Mouse (Mus musculus) splenic B cell, adult 2 months (primary cell): ENCODE results near the gene Ube2g1.

Source experiments
- DNase-seq: peaks from one replicate; pipeline ENCODE4 v3.0.0-alpha.2; 2011; ENCODE audit warnings: low read depth, low spot score
- H3K27me3 ChIP-seq: 2 replicates; pipeline ENCODE4 v1.6.1; 2012; ENCODE audit warnings: mild to moderate bottlenecking, low read length, moderate library complexity, mixed read lengths; ENCODE audit not compliant: control insufficient read depth, poor library complexity, insufficient read depth, severe bottlenecking
- H3K36me3 ChIP-seq: 2 replicates; pipeline ENCODE4 v1.6.1; 2012; ENCODE audit warnings: mild to moderate bottlenecking, low read length, moderate library complexity, mixed read lengths; ENCODE audit not compliant: control insufficient read depth, poor library complexity, insufficient read depth, severe bottlenecking

Gene Ube2g1

DNA sequence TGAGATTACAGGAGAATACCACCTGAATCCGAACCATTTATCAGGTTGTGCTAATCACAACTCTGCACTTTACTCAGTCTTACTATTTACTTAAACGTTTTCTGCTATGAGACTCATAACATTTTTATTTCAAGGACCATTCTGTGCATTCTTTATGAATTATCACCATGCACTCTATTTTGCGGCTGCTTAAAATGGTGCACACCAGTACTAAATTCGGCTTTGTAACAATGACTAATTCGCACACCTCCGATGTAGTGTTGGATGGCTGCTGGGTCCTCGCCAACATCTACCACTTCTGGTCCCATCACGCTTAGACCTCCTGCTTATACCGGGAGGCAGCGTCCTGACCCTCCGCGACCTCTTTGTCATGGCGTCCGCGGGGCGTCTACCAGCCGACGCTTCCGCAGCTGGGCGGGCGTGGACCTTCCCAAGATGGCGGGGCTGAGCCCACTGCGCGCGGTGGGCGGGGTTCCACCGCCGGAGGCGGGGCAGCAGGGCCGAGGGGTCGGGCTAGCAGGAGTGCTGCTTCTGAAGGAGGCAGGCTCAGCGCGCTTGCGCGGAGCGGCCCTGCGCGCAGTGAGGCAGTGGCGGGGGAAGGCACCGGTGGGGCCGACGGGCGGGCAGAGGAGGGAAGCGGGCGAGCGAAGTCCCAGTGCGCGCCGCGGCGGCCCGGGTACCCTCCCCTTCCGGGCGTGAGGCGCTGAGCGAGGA, at the start of gene Ube2g1:
Gene Ube2g1, plus strand, starts transcription at position 590 of the 714 bp plus-strand sequence.
- peak; percentile 99 for DNase-seq

DNA sequence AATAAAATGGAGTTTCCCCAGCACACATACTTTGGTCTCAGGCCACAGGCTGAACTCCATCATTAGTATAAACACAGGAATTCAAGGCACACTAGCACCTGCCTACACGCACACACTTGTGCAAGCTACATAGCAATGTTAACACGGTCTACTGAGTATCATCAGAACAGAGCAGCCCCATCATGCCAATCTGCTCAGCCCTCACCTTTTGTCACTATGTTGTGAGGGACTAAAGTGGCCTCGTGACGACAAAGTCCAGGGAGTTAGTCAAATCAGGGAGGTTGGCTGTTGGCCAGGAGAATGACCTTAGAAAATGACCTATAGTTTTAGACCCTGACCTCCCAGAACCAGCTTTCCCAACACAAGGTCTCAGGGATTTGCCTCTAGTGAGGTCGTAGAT, 48.9 kb upstream of the Ube2g1 start:
- Histone ChIP-seq H3K36me3 (no peaks in the 10 kb centered on the region), H3K27me3 (no peaks in the 10 kb centered on the region)
- DNase-seq, result no peak

More for the DNA sequence above, at the start of gene Ube2g1:
- H3K27me3 ChIP-seq, result no peaks in the 10 kb centered on the region
- no peaks in the 10 kb centered on the region for H3K36me3 ChIP-seq

DNA sequence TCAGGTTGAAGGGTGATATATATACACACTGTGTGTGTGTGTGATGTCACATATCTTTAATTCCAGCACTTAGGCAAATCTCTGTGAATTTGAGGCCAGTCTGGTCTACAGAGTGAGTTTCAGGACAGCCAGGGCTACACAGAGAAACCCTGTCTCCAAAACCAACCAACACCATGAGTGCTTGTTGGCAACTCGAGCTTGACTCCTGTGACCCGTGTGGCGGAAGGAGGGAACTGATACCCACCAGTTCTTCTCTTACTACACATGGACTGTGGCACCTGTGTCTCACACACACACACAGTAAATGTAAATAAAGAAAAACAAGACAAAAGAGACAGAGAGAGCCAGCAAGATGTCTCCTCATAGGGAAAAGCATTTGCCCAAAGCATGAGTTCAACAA, 46.4 kb upstream of the Ube2g1 start:
- Histone ChIP-seq H3K36me3 (no peaks in the 10 kb centered on the region), H3K27me3 (no peaks in the 10 kb centered on the region)
- DNase-seq, result peak; percentile 67

DNA sequence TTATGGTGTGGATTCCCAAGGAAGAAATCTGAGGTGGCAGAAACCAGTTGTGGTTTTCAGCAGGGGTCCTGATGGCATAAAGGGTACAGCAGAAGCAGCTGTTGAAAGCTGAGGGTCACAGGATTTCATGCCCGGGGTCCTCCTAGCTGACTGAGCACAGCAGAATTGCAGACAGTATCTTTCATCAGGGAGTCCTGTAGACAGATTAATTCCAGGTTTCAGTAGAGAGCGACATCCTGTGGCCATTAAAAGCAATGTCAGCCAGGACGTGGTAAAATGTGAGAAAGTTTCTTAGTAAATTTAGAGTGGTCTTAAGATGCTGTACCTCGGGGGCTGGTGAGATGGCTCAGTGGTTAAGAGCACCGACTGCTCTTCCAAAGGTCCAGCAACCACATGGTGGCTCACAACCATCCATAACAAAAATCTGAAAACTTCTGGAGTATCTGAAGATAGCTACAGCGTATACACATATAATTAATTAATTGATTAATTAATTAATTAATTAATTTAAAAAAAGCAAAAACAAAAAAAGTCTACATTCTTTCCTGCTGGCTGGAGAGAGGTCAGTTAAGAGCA, 42.8 kb upstream of the Ube2g1 start:
- Histone ChIP-seq H3K27me3 (no peaks in the 10 kb centered on the region), H3K36me3 (no peaks in the 10 kb centered on the region)
- DNase-seq, result peak; percentile 80

DNA sequence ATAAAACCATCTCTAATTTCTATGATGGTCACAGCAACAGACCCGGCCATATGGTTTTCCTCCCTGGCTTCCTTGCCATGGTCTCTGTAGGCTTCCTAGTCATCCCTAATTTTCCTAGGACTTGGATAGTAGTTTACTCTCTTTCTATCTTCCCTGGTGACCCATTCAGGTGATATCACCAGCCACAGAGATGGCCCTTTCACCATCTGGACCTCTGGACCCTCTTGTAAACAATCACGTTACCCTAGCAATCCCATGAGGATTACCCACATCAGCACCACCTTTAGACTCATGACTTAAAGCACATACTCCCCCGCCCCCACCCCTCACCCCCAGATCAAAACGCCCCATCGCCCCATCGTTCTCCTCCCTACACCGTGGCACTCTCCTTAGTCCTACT, 40.8 kb upstream of the Ube2g1 start:
- Histone ChIP-seq H3K36me3 (no peaks in the 10 kb centered on the region), H3K27me3 (no peaks in the 10 kb centered on the region)
- DNase-seq, result no peak

DNA sequence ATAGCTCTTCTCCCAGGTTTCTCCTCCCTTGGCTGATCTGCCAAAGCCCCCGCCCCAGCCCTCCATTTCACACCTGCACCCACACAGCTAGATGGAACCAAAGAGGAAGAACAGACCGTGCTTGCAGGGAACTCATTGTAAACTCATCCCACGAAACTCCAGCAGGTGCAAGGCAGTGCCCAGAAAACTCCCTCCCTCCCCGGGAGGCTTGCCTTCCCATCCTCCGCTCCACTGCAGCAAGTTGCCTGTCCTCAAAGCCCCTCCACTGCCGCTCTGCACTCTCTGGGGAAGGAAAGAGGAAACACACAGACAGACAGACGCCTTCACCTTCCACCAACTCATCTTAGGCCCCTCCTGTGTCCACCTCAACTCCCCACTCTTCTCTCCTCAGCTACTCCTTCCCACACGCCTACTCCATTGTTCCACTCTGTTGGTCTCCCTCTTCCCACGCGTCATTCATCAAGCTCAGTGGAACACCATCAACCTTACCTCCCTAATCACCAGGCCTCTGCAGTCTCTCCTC, 40.2 kb upstream of the Ube2g1 start:
- DNase-seq, result no peak
- no peaks in the 10 kb centered on the region for H3K27me3 ChIP-seq
- H3K36me3 ChIP-seq, result no peaks in the 10 kb centered on the region

DNA sequence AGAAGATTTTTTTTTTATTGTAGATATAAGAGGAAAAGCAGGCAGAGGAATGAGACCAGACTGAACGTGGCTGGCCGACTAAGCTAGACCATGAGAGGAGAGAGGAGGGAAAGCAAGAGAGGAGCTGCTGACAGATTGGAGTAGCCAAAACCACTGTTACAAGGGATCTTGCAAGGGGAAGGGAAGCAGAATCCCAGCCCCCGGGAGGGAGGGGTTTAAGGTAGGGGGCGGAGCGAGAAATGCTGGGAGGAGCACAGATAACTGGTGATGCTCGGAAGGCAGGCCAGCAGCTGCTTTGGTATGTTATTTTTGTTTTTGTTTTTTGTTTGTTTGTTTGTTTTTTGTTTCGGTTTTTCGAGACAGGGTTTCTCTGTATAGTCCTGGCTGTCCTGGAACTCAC, 38.0 kb upstream of the Ube2g1 start:
- H3K27me3 ChIP-seq, result no peaks in the 10 kb centered on the region
- DNase-seq, result no peak
- H3K36me3 ChIP-seq, result no peaks in the 10 kb centered on the region

DNA sequence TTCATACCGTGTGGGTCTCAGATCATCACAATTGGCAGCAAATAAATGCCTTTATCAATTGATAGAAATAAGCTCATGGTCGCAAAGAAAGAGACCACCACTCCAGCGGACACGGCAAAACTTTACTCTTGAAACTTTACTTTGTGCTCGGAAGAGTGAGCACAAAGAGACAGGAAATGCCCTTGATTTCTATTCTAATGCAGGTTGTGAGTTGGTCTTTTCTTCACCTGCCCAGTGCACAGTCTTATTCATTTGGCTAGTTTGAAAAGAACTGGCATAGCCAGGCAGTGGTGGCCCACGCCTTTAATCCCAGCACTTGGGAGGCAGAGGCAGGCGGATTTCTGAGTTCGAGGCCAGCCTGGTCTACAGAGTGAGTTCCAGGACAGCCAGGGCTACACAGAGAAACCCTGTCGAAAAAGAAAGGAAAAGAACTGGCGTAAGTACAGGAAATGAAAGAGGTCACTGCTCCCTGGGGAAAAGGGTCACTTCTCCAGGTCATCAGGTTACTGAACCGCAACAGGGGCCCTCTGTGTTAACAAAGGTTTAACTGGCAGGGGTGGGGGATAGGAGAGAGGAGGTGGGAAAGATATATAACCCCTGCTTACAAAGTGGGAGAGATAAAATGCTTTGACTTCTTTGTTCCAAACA, 37.3 kb upstream of the Ube2g1 start:
- Histone ChIP-seq H3K27me3 (no peaks in the 10 kb centered on the region), H3K36me3 (no peaks in the 10 kb centered on the region)
- no peak for DNase-seq

DNA sequence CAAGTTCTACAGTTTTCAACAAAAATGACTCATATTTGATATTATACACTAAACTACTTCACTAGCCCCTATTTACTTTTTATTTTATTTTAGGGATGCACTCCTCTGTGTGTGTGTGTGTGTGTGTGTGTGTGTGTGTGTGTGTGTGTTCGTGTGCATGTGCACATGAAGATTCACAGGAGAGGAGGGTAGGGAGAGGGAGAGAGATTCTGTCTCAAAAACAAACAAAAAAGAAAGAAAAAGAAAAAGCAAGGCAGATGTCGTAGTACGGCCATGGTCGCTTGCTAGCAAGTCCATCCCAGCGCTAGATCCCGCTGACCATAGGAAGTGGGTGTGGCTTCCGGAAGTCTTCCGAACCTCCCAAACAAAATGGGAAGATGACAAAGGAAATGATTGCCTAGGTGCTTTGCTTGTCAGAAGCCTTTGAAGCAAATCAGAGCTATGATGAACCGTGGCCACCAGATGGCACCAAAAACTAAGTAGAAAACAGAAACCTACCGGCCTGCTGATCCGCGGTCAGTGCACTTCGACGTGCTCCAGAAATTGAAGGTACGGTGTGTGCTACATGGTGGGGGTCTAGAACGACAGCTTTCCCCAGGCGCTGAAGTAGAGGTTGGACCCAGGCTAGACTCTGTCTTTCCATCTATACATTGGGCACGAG, 36.6 kb upstream of the Ube2g1 start:
- H3K36me3 ChIP-seq, result no peaks in the 10 kb centered on the region
- peak; percentile 90 for DNase-seq
- no peaks in the 10 kb centered on the region for H3K27me3 ChIP-seq

DNA sequence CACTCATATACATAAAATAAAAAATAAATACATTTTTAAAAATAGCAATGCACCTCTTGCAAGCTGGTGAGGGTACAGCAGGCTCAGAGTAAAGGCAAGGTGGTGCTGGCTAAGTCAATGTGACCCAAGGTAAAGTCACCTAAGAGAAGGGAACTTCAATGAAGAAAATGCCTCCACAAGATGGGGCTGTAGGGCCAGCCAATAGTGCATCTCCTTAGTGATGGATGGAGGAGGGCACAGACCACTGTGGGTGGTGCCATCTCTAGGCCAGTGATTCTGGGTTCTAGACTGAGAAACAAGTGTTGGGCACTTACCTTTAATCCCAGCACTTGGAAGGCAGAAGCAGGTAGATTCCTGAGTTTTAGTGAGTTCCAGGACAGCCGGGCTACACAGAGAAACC, 33.3 kb upstream of the Ube2g1 start:
- peak; percentile 74 for DNase-seq
- Histone ChIP-seq H3K36me3 (no peaks in the 10 kb centered on the region), H3K27me3 (no peaks in the 10 kb centered on the region)

DNA sequence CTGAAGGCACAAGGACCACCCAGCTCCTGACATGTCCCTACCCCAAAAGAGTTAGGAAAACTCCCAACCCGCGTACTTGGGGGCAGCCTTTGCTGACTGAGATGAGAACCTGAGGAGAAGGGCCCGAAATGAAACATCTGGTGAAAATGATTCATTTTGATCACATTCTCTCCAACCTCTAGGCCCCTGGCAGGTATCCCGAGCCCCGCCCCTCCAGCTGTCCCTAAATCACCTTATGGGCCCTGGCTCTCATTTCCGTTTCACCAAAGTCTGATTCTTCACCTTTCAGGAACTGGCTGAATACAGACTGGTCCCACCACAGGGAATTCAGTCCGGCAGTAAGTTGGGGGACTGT, 31.0 kb upstream of the Ube2g1 start:
- Histone ChIP-seq H3K27me3 (no peaks in the 10 kb centered on the region), H3K36me3 (no peaks in the 10 kb centered on the region)
- DNase-seq, result no peak

DNA sequence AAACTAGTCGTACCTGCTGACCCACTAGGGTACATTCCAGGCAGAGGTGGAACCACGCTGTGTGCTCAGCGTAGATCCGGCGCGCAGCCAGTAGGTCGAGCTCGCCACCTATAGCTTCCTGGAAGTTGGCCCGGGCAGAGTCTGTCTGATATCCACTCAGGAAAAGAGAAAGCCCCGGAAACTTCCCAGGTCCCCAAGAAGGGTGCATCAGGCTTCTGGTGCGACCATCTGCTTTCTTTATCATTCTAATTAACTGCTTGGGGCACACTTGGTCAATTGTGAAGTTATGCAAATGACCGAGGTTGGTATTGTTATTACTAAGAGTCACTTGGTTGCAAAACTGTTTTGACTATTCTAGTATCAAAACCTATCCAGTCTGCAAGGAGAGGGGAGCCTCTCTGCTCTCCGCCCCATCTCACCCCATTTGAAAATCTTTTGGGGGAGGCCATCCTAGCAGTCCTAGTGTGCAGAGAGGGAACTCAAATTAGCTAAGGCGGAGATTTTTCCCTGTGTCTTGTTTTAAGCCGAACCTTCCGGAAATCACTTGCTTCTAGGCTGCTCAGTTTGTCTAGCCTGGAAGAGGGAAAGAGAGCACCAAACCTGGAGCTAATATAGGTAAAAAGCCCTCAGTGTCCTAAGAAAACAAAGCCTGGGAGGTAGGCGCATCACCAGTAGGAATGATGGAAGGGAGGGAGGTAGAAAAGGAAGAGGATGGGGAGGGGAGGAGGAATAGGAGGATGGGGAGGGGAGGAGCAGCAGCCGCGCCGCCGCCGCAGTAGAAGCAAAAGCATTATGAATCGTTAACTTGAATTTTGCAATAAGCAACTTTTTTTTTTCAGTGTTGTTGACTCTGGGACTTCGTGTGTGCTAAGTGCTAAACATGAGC, 30.4 kb upstream of the Ube2g1 start:
- DNase-seq, result peak; percentile 52
- no peaks in the 10 kb centered on the region for H3K27me3 ChIP-seq
- H3K36me3 ChIP-seq, result no peaks in the 10 kb centered on the region

DNA sequence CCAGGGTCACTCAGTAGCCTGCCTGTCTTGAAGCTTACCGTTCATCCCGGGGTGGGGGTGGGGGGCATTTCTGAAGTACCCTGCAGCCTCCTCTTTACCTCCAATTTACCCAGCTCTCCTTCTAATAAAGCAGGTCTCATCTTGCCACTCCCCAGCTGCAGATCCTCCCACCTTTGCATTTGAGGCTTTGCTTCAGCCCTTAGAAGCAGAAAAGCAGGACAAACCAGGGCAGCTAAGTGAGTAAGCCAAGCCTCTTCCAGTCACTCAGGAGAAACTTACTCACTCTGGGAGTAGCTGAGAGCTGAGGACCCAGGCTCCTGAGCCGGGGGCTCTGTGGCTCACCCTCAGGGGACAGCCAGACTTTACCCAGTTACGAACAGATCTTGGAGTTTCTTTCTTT, 28.6 kb upstream of the Ube2g1 start:
- Histone ChIP-seq H3K27me3 (no peaks in the 10 kb centered on the region), H3K36me3 (no peaks in the 10 kb centered on the region)
- DNase-seq, result no peak
